Mouse (Mus musculus) intestine, postnatal 0 days (tissue): Measurements from ENCODE around the gene Selenot. TPM values are rescaled to one million over a fixed set of nuclear protein-coding genes. Genes with fewer than 3 reads are reported as not detected.
"Not testable (repeated sequence)": the region's sequence is repeated elsewhere in the genome, so short reads cannot be mapped to it uniquely, and the experiment has no call there.

ENCODE experiments used
- ATAC-seq: fragments of 200-750 bp; cut with Nextera tagmentation; 2 replicates; pipeline ENCODE4 v1.8.0; 2017; ENCODE audit warnings: mild to moderate bottlenecking, moderate TSS enrichment, moderate library complexity
- H3K27ac ChIP-seq: fragments of 300-500 bp; sonication (generic); 2 replicates; pipeline ENCODE4 v1.5.1; 2014; ENCODE audit warnings: mild to moderate bottlenecking, low read depth, low read length, moderate library complexity
- H3K27me3 ChIP-seq: fragments of 300-500 bp; sonication (generic); replicated peaks from 2 replicates; pipeline ENCODE4 v1.6.1; 2014; ENCODE audit warnings: low read length, mixed read lengths; ENCODE audit not compliant: control insufficient read depth, insufficient read depth
- H3K36me3 ChIP-seq: fragments of 300-500 bp; sonication (generic); 2 replicates; pipeline ENCODE4 v1.6.1; 2014; ENCODE audit warnings: mild to moderate bottlenecking, moderate library complexity; ENCODE audit not compliant: control insufficient read depth, insufficient read depth
- H3K4me1 ChIP-seq: fragments of 300-500 bp; sonication (generic); replicated peaks from 2 replicates; pipeline ENCODE4 v1.6.1; 2014; ENCODE audit warnings: antibody characterized with exemption, low read length, mixed read lengths; ENCODE audit not compliant: control insufficient read depth, insufficient read depth
- H3K4me2 ChIP-seq: fragments of 300-500 bp; sonication (generic); replicated peaks from 2 replicates; pipeline ENCODE4 v1.6.1; 2014; ENCODE audit warnings: low read depth, mild to moderate bottlenecking, moderate library complexity
- H3K4me3 ChIP-seq: fragments of 300-500 bp; sonication (generic); 2 replicates; pipeline ENCODE4 v1.5.1; 2014; ENCODE audit warnings: low read depth, low read length
- H3K9ac ChIP-seq: fragments of 300-500 bp; sonication (generic); 2 replicates; pipeline ENCODE4 v1.6.1; 2014; ENCODE audit warnings: mild to moderate bottlenecking, low read depth, low read length
- H3K9me3 ChIP-seq: fragments of 300-500 bp; sonication (generic); 2 replicates; pipeline ENCODE4 v1.6.1; 2016; ENCODE audit warnings: mixed run types; ENCODE audit not compliant: control insufficient read depth
- CTCF ChIP-seq: sonication (generic); IDR thresholded peaks from 2 replicates; pipeline ENCODE4 v1.5.1; 2016; ENCODE audit warnings: low read depth, mild to moderate bottlenecking, control low read depth, antibody characterized with exemption, moderate library complexity
- WGBS: fragments of 180-500 bp; shearing (Covaris S2); extraction: QIAGEN DNeasy Blood & Tissue Kit; methylation state at CpG from one replicate; pipeline ENCODE4 v1.1.7; 2014; 5-methylcytosine and 5-hydroxymethylcytosine counted together
- polyA plus RNA-seq: library from polyadenylated mRNA; unstranded; fragments of >200 nt; fragmentation: Nextera tagmentation; extraction: Ambion mirVana; gene quantifications from 2 replicates; pipeline ENCODE4 v1.2.1, GENCODE M21; 2015

The Selenot gene
- polyA plus RNA-seq, 1 experiment from 2014 or later: 28.0 TPM

DNA sequence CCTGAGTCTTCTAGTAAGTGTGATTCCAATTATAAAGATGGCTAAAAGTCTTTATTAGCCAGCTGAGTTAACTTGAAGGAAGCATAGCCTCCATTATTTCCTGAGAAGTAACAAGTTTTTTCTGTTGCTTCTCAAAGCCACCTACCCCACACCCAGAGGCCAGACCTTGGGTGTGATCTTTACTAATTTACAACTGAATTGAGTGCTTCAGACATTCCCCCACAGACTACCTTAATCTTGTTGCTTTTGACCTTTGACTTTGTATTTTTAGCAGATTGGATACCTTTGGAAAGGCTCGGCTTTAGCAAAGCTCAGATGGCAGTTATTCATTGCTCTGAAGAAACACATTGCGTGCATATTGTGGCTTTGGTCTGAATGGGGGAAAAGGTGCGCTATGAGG is 5.6 kb upstream of the Selenot start:
- 75% methylated on average over 3 of the region's 3 CpGs for WGBS
- Histone ChIP-seq H3K36me3 (no peaks in the 10 kb centered on the region), H3K9ac (no peak overlapping the region), H3K4me1 (no peaks in the 10 kb centered on the region), H3K27ac (no peak overlapping the region), H3K4me2 (no peak overlapping the region), H3K27me3 (no peaks in the 10 kb centered on the region), H3K9me3 (no peaks in the 10 kb centered on the region), H3K4me3 (no peak overlapping the region)
- no peak for TF ChIP-seq CTCF
- ATAC-seq: no peak

DNA sequence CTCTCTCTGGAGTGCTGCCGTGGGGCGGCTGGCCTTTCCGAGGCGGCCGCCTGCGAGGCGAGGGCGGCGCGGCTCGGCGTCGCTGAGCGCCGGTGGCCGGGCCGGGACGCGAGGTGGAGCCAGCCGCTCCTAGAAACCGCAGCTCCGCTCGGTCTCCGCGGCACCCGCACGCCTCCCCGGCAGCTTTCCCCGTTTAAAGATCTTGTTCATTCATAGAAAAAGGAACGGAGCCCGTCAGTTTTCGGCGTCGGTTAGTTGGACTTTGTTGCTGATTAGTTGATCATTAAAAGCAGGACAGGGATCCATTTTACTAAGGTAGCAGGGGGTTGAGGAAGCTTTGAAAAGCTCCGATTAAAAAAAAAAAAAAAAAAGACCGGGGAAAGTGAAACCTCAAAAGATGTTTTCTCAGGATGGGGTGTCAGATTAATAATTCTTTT is 649 bp downstream of the Selenot start:
- peaks cover 6% of the 10 kb centered on the region; the same call in 1 of the 2 replicates for H3K36me3 ChIP-seq
- no peaks in the 10 kb centered on the region for H3K27me3 ChIP-seq
- no peaks in the 10 kb centered on the region; the same call in 1 of the 2 replicates for H3K4me1 ChIP-seq
- under 1% methylated on average over 36 of the region's 36 CpGs for WGBS
- ATAC-seq: peak; percentile 74
- H3K27ac ChIP-seq: peak overlapping the region; percentile 98
- peak overlapping the region; percentile 98 for H3K9ac ChIP-seq
- peak overlapping the region; percentile 53 for H3K4me2 ChIP-seq
- no peak for TF ChIP-seq CTCF
- H3K4me3 ChIP-seq: peak overlapping the region; percentile 77
- no peaks in the 10 kb centered on the region for H3K9me3 ChIP-seq

DNA sequence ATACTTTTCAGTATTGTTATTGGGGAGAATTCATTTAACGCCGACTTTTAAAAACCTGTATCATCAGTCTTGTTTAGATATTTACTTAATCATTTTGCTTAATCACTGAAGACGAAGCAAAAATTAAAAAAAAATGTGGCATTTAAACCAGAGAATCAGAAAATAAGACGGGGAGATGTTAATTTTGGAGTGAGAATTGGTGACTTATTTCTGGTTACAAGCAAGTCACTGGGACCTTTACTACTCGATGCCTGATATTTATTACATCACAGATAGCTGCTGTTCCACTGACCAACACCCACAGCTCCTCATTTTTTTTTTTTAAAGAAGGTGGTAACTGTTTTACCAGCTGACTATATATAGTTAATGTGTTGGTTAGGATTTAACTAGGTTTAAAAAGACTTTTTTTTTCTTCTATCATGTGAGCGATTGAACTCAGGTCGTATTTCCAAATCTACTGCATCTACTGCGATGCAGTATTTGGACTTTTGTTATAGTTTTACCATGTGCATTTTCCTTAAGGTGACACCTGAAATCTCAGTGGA is 1.1 kb downstream of the Selenot start:
- H3K9me3 ChIP-seq: no peaks in the 10 kb centered on the region
- H3K4me1 ChIP-seq: no peaks in the 10 kb centered on the region; the same call in 1 of the 2 replicates
- no peak for ATAC-seq
- peak overlapping the region; percentile 53 for H3K4me2 ChIP-seq
- H3K4me3 ChIP-seq: peak overlapping the region; percentile 77
- WGBS: 4% methylated on average over 8 of the region's 8 CpGs
- peak overlapping the region; percentile 98 for H3K9ac ChIP-seq
- H3K36me3 ChIP-seq: peaks cover 6% of the 10 kb centered on the region; the same call in 1 of the 2 replicates
- no peak for TF ChIP-seq CTCF
- H3K27ac ChIP-seq: peak overlapping the region; percentile 98; the same call in 1 of the 2 replicates
- H3K27me3 ChIP-seq: no peaks in the 10 kb centered on the region

DNA sequence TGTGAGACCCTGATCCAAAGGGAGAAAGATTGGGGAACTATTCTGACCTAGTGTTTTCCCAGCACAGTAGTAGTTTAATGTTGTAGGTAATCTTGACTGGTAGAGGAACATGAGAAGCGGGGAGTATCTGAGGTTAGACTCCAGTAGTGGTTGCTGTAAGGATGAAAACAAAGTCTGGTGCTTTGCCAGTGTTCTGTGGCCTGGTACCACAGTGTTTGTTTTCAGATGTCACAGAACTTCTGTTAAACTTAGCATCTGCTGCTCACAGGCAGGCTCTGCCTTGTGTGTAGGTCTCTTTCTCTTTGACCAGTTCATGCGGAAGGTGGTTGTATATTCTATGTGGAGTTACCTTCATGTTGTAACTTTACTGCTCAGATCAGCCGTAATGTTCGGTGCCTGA is 5.1 kb downstream of the Selenot start:
- H3K36me3 ChIP-seq: peaks cover 12% of the 10 kb centered on the region

DNA sequence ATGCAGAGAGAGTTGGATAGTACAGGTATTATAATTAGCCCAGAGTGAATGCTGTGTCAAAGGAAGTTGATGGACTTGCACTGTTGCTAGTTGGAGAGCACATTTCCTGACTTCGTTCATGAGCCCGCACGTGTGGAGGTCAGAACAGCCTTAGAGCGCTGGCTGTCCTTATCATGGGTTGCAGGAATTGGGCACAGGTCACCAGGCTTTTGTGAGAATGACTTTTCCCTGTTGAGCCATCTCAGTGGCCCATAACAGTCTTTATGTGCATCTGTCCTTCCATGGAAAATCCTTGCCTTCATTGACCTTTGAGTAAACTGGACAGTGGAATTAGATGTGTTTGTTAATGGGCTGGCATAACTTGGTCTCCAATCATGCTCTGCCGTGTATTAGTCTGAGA is 5.9 kb downstream of the Selenot start:
- no peak overlapping the region for H3K9ac ChIP-seq
- WGBS: 50% methylated on average over 5 of the region's 5 CpGs
- H3K4me3 ChIP-seq: no peak overlapping the region
- no peaks in the 10 kb centered on the region for H3K9me3 ChIP-seq
- H3K27me3 ChIP-seq: no peaks in the 10 kb centered on the region
- no peak for ATAC-seq
- H3K27ac ChIP-seq: 0 out of 2 replicates have a peak overlapping the region, but pooled peaks have one; percentile 16
- H3K36me3 ChIP-seq: peaks cover 18% of the 10 kb centered on the region
- H3K4me2 ChIP-seq: no peak overlapping the region
- no peak for TF ChIP-seq CTCF
- no peaks in the 10 kb centered on the region; the same call in 1 of the 2 replicates for H3K4me1 ChIP-seq

More for the DNA sequence above, 5.1 kb downstream of the Selenot start:
- TF ChIP-seq CTCF: no peak
- Histone ChIP-seq H3K4me2 (no peak overlapping the region), H3K9me3 (no peaks in the 10 kb centered on the region), H3K9ac (no peak overlapping the region), H3K4me1 (no peaks in the 10 kb centered on the region; the same call in 1 of the 2 replicates), H3K27ac (no peak overlapping the region), H3K4me3 (no peak overlapping the region), H3K27me3 (no peaks in the 10 kb centered on the region)
- 45% methylated on average over 4 of the region's 4 CpGs for WGBS
- no peak for ATAC-seq

DNA sequence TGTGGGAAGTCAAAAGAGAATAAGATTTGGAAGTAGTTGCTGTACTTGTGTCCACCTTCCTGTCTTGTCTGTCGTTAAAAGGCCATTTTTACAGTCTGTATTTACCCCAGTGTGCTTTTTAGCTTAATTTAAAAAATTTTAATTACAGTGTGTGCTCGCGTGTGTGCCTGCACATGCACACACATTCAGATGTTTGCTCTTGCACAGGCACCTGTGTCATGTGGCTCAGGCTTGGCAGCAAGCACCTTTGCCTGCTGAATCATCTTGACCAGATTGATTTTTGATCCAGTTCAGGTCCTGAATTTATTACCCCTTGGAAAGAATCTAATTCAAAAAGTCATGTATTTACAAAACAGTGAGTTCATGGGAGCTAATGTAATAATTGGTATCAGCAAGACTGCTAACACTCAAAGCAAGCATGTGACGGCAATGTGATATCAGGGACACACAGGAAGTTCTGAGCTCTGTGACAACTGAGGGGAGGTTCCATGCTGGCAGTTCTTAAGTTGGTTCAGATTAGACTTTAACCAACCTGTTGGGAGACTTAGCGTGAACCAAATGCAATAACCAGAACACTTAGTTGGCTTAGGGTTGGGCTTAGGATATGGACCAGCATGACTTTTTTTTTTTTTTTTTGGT is 6.5 kb downstream of the Selenot start:
- no peaks in the 10 kb centered on the region for H3K9me3 ChIP-seq
- H3K36me3 ChIP-seq: peaks cover 24% of the 10 kb centered on the region
- WGBS: 55% methylated on average over 5 of the region's 5 CpGs
- TF ChIP-seq CTCF: no peak
- H3K9ac ChIP-seq: no peak overlapping the region
- H3K4me2 ChIP-seq: no peak overlapping the region; the same call in 1 of the 2 replicates
- no peaks in the 10 kb centered on the region for H3K27me3 ChIP-seq
- H3K27ac ChIP-seq: peak overlapping the region; percentile 16; the same call in 1 of the 2 replicates
- peak; percentile 75 for ATAC-seq
- no peaks in the 10 kb centered on the region; the same call in 1 of the 2 replicates for H3K4me1 ChIP-seq
- no peak overlapping the region for H3K4me3 ChIP-seq

DNA sequence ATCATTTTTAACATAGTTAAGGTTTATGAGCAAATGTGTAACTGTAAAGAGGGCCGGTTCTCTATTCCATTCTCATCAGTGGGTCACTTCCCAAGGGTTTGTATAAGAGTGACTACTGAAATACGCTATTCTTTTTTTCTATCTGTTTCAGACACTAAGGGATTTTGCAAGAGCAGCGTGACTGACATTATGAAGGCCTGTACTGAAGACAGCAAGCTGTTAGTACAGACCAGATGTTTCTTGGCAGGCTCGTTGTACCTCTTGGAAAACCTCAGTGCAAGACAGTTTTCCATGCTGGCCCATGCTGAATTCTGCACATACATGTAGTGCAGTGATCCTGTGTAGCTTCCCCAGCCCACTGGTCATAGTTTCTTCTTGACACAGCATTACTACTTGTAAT is 14.1 kb downstream of the Selenot start:
- not testable (repeated sequence) for H3K27me3 ChIP-seq, H3K9ac ChIP-seq, H3K27ac ChIP-seq, H3K4me1 ChIP-seq, H3K4me2 ChIP-seq, ATAC-seq, H3K9me3 ChIP-seq, H3K4me3 ChIP-seq
- H3K36me3 ChIP-seq: peaks cover 56% of the 10 kb centered on the region
- 81% methylated on average over 4 of the region's 4 CpGs for WGBS

DNA sequence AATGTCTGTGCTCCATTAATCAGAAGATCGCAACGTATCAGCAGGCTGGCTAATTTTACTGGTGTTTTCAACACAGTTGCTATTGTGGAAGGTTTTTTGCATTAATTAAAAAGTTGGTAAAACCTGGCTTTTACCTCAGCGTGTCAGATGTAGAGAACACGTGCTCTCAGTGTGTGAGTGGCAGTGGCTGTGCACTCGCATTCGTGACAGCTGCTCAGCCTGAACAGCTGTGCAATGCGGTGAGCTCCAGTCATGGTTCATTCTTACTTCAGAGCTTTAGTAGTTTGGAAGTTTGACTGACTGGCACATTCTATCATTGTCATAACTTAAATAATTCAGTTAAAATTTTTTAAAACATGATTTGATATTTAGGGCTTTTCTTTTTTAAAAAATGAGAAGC is 16.2 kb downstream of the Selenot start:
- 87% methylated on average over 7 of the region's 7 CpGs for WGBS

More for the DNA sequence above, 16.2 kb downstream of the Selenot start:
- not testable (repeated sequence) for H3K4me2 ChIP-seq, H3K4me1 ChIP-seq, ATAC-seq, H3K4me3 ChIP-seq, H3K9ac ChIP-seq, H3K9me3 ChIP-seq, H3K27ac ChIP-seq, H3K27me3 ChIP-seq
- peaks cover 40% of the 10 kb centered on the region for H3K36me3 ChIP-seq
